Mouse (Mus musculus) CH12.LX (cell line): ENCODE results near the gene Ttc19. TPM values are rescaled to one million over a fixed set of nuclear protein-coding genes. Genes with fewer than 3 reads are reported as not detected.

ENCODE experiments used
- DNase-seq: peaks from one replicate; pipeline ENCODE4 v3.0.0-alpha.2; 2013; ENCODE audit errors: extremely low read depth
- H3K27ac ChIP-seq: 2 replicates; pipeline ENCODE4 v1.5.1; 2012; ENCODE audit warnings: low read depth, mild to moderate bottlenecking, control low read depth, moderate library complexity; ENCODE audit not compliant: insufficient read depth
- H3K27me3 ChIP-seq: replicated peaks from 2 replicates; pipeline ENCODE3; 2012; ENCODE audit warnings: inconsistent platforms
- H3K36me3 ChIP-seq, 2 experiments: replicated peaks in 1 of 2; 2 replicates each; pipeline versions ENCODE3 to v1.6.1; 2012; ENCODE audit warnings: inconsistent platforms in 1 of 2, low read length in 1 of 2, mild to moderate bottlenecking in 1 of 2, mixed read lengths in 1 of 2, moderate library complexity in 1 of 2; ENCODE audit not compliant: control insufficient read depth in 1 of 2, insufficient read depth in 1 of 2
- H3K4me1 ChIP-seq, 2 experiments: 2 replicates each; pipeline ENCODE4 v1.6.1; 2012; ENCODE audit warnings: inconsistent platforms in 1 of 2, moderate library complexity in 1 of 2; ENCODE audit not compliant: insufficient read depth in 2 of 2, control insufficient read depth in 1 of 2
- H3K4me2 ChIP-seq: 2 replicates; pipeline ENCODE4 v1.6.1; 2012; ENCODE audit warnings: low read depth, mild to moderate bottlenecking, control low read depth; ENCODE audit not compliant: poor library complexity, insufficient read depth, severe bottlenecking
- H3K4me3 ChIP-seq, 3 experiments: fragments of 150-350 bp in 1 of 3; sonication (generic) in 1 of 3; replicated peaks in 1 of 3; 2 replicates each; pipeline versions ENCODE3 to v1.5.1; 2011 to 2012; ENCODE audit warnings: low read depth in 2 of 3, low read length in 2 of 3, mild to moderate bottlenecking in 2 of 3, moderate library complexity in 2 of 3, control low read depth in 1 of 3, improper control_type of control experiment in 1 of 3, inconsistent platforms in 1 of 3, mixed read lengths in 1 of 3; ENCODE audit not compliant: poor library complexity in 1 of 3
- H3K79me2 ChIP-seq: replicated peaks from 2 replicates; pipeline ENCODE4 v1.6.1; 2012; ENCODE audit warnings: mild to moderate bottlenecking, moderate library complexity; ENCODE audit not compliant: control insufficient read depth, poor library complexity, insufficient read depth, severe bottlenecking; ENCODE audit errors: extremely low read depth
- H3K9ac ChIP-seq: 2 replicates; pipeline ENCODE4 v1.6.1; 2012; ENCODE audit warnings: low read depth, mild to moderate bottlenecking, control low read depth, moderate library complexity; ENCODE audit not compliant: insufficient read depth
- H3K9me3 ChIP-seq: replicated peaks from 2 replicates; pipeline ENCODE3; 2012; ENCODE audit warnings: low read length, inconsistent platforms, mixed read lengths
- BHLHE40 ChIP-seq: IDR thresholded peaks from 2 replicates; pipeline ENCODE4 v1.6.1; 2011; ENCODE audit warnings: mild to moderate bottlenecking, low read depth, low read length, improper control_type of control experiment
- CHD1 ChIP-seq: IDR thresholded peaks from 2 replicates; pipeline ENCODE4 v1.6.1; 2012; ENCODE audit warnings: low read depth, low read length, improper control_type of control experiment, inconsistent platforms
- E2F4 ChIP-seq: IDR thresholded peaks from 2 replicates; pipeline ENCODE4 v1.6.1; 2011; ENCODE audit warnings: low read depth, low read length, improper control_type of control experiment; ENCODE audit not compliant: insufficient replicate concordance
- ELF1 ChIP-seq: IDR thresholded peaks from 2 replicates; pipeline ENCODE4 v1.6.1; 2014; ENCODE audit warnings: low read depth, mild to moderate bottlenecking, inconsistent platforms, low read length, improper control_type of control experiment
- ETS1 ChIP-seq: conservative IDR thresholded peaks from 2 replicates; pipeline ENCODE4 v1.6.1; 2012; ENCODE audit warnings: low read depth, mild to moderate bottlenecking, inconsistent platforms, low read length, improper control_type of control experiment, moderate library complexity
- GABPA ChIP-seq: IDR thresholded peaks from 2 replicates; pipeline ENCODE4 v1.6.1; 2012; ENCODE audit warnings: low read depth, low read length, improper control_type of control experiment, inconsistent platforms; ENCODE audit not compliant: insufficient replicate concordance
- JUND ChIP-seq: conservative IDR thresholded peaks from 2 replicates; pipeline ENCODE4 v1.6.1; 2011; ENCODE audit warnings: low read depth, low read length, improper control_type of control experiment
- MEF2A ChIP-seq: IDR thresholded peaks from 2 replicates; pipeline ENCODE4 v1.6.1; 2014; ENCODE audit warnings: low read depth, mild to moderate bottlenecking, inconsistent platforms, low read length, improper control_type of control experiment, borderline replicate concordance
- NELFE ChIP-seq: IDR thresholded peaks from 2 replicates; pipeline ENCODE4 v1.6.1; 2011; ENCODE audit warnings: low read depth, low read length, improper control_type of control experiment
- PAX5 ChIP-seq: IDR thresholded peaks from 2 replicates; pipeline ENCODE4 v1.6.1; 2012; ENCODE audit warnings: low read length, inconsistent platforms, mixed read lengths
- POLR2A ChIP-seq: IDR thresholded peaks from 2 replicates; pipeline ENCODE4 v1.6.1; 2011; ENCODE audit warnings: low read depth, mild to moderate bottlenecking, improper control_type of control experiment, low read length
- RCOR1 ChIP-seq: conservative IDR thresholded peaks from 2 replicates; pipeline ENCODE4 v1.6.1; 2012; ENCODE audit warnings: low read depth, mild to moderate bottlenecking, inconsistent platforms, low read length, improper control_type of control experiment
- TBP ChIP-seq: conservative IDR thresholded peaks from 2 replicates; pipeline ENCODE4 v1.6.1; 2011; ENCODE audit warnings: low read depth, low read length, improper control_type of control experiment
- TCF12 ChIP-seq: IDR thresholded peaks from 2 replicates; pipeline ENCODE4 v1.6.1; 2014; ENCODE audit warnings: low read depth, mild to moderate bottlenecking, inconsistent platforms, low read length, improper control_type of control experiment
- UBTF ChIP-seq: IDR thresholded peaks from 2 replicates; pipeline ENCODE4 v1.6.1; 2012; ENCODE audit warnings: low read depth, mild to moderate bottlenecking, inconsistent platforms, low read length, improper control_type of control experiment, moderate library complexity
- USF1 ChIP-seq: IDR thresholded peaks from 2 replicates; pipeline ENCODE4 v1.6.1; 2014; ENCODE audit warnings: low read depth, mild to moderate bottlenecking, inconsistent platforms, low read length, improper control_type of control experiment
- ZKSCAN1 ChIP-seq: IDR thresholded peaks from 2 replicates; pipeline ENCODE4 v1.6.1; 2012; ENCODE audit warnings: low read depth, inconsistent platforms, low read length, improper control_type of control experiment, borderline replicate concordance
- dilution Hi-C: fragments of 300-500 bp; cut with MboI; formaldehyde crosslinking; loops from 2 replicates; pipeline ENCODE4 v1.14.3; 2020; ENCODE audit warnings: low sequenced_read_pairs; ENCODE audit not compliant: extremely low pct_unique_long_range_greater_than_20kb, extremely low pct_ligation_motif_present
- in situ Hi-C: fragments of 300-500 bp; cut with MboI; formaldehyde crosslinking; loops from 3 replicates; pipeline ENCODE4 v1.14.3; 2019; ENCODE audit warnings: low sequenced_read_pairs, low pct_ligation_motif_present, low pct_unique_long_range_greater_than_20kb, mixed read lengths
- polyA plus RNA-seq: library from polyadenylated mRNA; unstranded; fragments of >175 nt; gene quantifications from 2 replicates; pipeline ENCODE4 v1.2.1, GENCODE M21; 2012; ENCODE audit warnings: low read depth; ENCODE audit not compliant: insufficient read length
- total RNA-seq, 2 experiments: library from RNA; depleted of rRNA; stranded (reverse); fragments of 300-350 nt in 1 of 2; fragments of >200 nt in 1 of 2; gene quantifications; 2 replicates each; pipeline ENCODE4 v1.2.3; 2012 to 2014

The Ttc19 gene
- total and polyA plus RNA-seq, 3 experiments, result 13.0 to 22.6 (median 22.2) TPM

GRCm38 (mm10) chr11:62280675-62281600 is at the start of gene Ttc19, which contains the start of gene Zswim7 (continued):
- peak; percentile 30 for TF ChIP-seq ETS1
- 0 out of 2 replicates have a peak, but pooled peaks have one; percentile 52 for TF ChIP-seq TBP

DNA sequence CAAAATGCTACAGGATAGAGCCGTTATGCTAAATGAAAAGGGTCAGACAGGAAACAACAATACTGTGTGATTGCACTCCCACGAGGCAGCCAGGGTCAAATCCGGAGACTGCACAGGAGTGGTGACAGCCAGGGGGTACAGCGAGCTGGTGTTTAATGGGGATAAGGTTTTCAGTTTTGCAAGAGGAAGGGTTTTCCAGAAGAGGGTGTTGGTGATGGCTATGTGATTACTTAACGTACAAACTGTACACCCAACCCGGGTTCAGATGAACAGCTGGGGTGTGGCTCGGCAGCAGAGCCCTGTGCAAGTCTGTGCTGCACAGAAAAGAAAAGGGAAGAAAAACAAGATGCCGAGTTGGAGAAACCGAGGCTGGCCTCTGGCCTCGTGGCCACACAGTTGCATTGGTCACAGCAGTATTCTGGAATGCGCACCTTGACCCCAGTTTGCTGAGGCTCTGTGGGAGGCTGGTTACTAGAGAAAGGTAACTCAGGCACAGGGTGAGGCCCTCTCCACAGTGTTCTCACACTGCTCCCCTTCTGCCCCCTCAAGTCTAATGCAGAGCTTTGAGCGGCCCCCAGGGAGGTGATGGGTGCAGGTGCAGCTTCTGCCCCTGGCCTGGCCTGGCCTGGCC is 40.5 kb upstream of the Ttc19 start:
- H3K79me2 ChIP-seq, result no peaks in the 10 kb centered on the region
- H3K9ac ChIP-seq, result no peak overlapping the region
- no peak overlapping the region for H3K4me3 ChIP-seq
- no peaks in the 10 kb centered on the region for H3K36me3 ChIP-seq
- dilution Hi-C loops, result no loop called here
- TF ChIP-seq ZKSCAN1 (no peak), USF1 (no peak), UBTF (no peak), JUND (no peak), NELFE (no peak), CHD1 (no peak), MEF2A (no peak), RCOR1 (no peak), POLR2A (no peak), E2F4 (no peak), ETS1 (no peak), PAX5 (no peak), TCF12 (no peak), ELF1 (no peak), GABPA (no peak), BHLHE40 (no peak)
- H3K4me1 ChIP-seq, result 0 out of 4 replicates have a peak, but pooled peaks cover 0 to 3% of the 10 kb centered on the region in 2 experiments
- DNase-seq, result no peak
- H3K4me2 ChIP-seq, result no peak overlapping the region
- peaks cover 10% of the 10 kb centered on the region for H3K9me3 ChIP-seq
- peaks cover 4% of the 10 kb centered on the region for H3K27me3 ChIP-seq
- in situ Hi-C loops, result no loop called here
- no peak overlapping the region for H3K27ac ChIP-seq
